Mouse (Mus musculus) erythroblast, adult 5-6 weeks (primary cell): Measurements from ENCODE around the gene BC049352. TPM values are rescaled to one million over a fixed set of nuclear protein-coding genes. Genes with fewer than 3 reads are reported as not detected.

Source experiments
- ATAC-seq: replicated peaks from 2 replicates; pipeline ENCODE4 v1.8.0; 2016; ENCODE audit warnings: moderate number of reproducible peaks, mild to moderate bottlenecking, moderate TSS enrichment, inconsistent platforms; ENCODE audit not compliant: poor library complexity, low FRiP score, severe bottlenecking
- total RNA-seq, 2 experiments: library from RNA; stranded (forward) in 1 of 2; stranded (reverse) in 1 of 2; fragments of 150-400 nt in 1 of 2; fragments of 200-764, 138-1000 nt in 1 of 2; gene quantifications; 2 replicates each; pipeline versions ENCODE4 v1.2.3 to v1.2.4; 2015 to 2017; ENCODE audit warnings: low replicate concordance in 2 of 2

BC049352 gene
- total RNA-seq, 2 experiments from 2014 or later: not detected

DNA sequence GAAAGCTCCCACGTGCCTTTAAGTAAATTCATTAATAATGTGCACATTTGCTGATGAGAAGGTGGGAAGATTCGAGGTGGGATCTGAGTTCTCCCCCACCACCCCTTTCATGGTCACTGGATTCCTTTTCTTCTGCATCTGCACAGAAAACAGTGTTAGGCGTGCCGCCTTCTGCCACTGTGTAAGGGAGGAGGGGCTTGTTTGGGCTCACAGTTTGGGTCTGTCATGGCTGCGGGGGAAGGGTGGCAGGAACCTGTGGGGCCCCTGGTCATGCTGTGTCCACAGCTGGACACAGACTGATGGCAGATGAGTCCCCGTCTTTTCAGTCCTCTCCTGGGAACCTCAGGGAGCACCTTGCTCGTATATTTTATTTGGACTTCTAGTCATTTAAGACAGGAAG is 54.9 kb downstream of the BC049352 start:
- no peak for ATAC-seq

GRCm38 (mm10) chr9:45241397-45241796 is 59.6 kb downstream of the BC049352 start:
- no peak for ATAC-seq

GRCm38 (mm10) chr9:45245432-45245831 is 63.6 kb downstream of the BC049352 start:
- ATAC-seq: no peak

DNA sequence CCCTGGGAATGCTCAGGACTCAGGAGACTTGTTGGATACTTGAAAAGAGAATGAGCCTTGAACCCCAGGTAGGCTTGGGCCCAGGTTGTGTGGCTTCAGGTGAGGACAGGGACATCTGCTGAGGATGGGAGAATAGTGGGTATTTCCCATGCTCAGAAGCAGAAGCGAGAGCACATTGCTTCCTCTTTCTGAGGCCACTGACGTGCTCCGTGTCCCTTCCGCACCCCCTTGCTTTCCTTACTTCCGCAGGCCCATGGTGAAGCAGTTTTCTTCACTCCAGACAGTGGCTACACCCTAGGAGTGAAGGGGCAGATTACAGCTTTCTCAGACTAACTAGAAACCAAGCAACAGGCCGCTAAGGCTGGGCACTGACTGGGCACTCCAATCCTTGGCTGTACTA is 64.3 kb downstream of the BC049352 start:
- no peak for ATAC-seq

- no peak for ATAC-seq
Measured at GRCm38 (mm10) chr9:45247536-45247935, 65.7 kb downstream of the BC049352 start.

DNA sequence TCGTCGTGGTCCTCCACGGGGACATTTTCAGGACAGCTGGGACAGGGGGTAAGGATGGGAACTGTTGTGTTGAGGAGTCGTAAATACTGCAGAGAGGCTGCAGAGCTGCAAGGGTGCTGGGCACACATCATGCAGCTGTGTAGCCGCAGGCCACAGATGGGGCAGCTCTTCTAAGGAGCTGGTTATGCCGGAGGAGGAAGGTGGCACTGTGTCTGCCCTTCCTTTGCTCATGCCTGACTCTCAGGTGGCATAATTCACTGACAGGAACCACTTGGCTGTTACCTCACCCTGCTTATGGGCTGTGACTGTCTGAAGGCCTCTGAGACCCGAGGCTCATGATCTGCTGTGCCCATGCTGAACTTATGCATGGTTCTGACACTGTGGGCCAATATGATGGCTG is 68.5 kb downstream of the BC049352 start:
- ATAC-seq: no peak

GRCm38 (mm10) chr9:45251281-45251680 is 69.5 kb downstream of the BC049352 start:
- no peak for ATAC-seq

DNA sequence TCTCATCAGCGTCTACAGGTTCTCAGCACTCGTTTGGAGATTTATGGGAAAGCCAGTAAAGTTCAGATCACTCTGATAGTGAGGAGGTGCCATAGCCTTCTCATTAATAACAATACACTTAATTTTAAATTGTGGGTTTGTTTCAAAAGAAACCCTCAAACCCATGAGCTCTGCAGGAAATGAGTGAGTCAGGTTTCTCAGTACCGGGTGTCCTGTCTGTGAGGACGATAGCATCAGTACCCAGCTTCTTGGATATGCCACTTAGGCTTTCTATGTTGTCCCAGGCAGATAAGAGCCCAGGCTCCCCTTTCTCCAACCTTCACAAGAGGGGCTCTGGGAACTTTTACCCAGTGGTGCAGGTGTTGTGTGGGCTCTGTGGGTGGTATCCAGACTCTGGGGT is 70.2 kb downstream of the BC049352 start:
- no peak for ATAC-seq

DNA sequence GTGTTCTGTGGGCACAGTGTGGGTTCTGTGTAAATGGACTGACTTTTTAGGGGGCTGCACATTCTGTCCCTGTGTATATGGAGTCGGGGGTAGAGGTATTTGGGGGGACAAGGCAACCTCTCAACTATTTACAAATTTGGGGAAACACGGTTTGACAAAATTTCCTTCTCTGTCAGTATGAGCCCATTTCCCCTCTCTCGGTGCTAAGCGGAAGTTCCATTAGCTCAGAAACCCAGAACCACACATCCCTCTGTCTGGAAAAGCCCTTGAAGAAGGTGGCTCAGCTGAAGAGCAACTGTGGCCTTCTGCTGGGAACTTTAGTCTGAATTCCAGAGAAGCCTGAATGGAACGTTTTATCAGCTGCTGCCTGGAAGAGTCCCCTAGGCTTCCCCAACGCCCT is 70.6 kb downstream of the BC049352 start:
- no peak for ATAC-seq

GRCm38 (mm10) chr9:45254021-45254420 is 72.2 kb downstream of the BC049352 start:
- ATAC-seq: no peak

DNA sequence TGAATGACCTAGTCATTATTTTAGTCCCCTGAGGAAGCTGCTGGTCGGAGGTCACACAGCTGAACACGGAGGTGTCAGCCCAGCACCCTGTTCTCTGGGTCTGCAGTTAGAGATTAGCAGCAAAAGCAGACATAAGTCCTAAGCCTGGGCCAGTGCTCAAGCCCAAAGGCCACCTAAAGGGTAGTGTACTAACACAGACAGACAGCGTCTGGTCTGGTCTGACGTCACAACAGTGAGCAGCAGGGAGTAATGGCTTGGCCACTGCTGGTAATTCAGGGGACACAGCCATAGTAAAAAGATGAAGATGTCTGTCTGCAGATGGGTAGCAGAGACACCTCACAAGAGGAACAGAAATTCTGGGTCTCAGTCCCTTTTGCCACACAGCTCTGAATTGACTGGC is 72.8 kb downstream of the BC049352 start:
- no peak for ATAC-seq

DNA sequence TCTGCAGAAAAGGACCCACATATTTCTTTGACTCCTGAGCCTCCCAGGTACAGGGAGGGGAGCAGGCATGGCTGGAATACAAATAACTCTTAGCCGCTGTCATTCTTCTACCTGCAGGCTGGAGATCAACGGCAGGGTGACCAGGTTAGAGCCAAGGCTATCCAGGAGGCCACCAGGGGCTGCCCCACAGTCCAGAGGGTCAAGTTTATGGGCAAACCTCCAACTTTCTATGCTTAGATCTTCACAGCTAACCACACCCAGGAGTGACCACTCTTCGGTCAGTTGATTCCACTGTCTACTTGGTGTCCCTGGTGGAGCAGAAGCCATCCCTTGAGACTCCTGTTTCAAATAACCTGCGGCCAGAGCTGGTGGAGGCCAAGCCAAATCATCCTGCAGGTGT is 73.6 kb downstream of the BC049352 start:
- ATAC-seq: no peak

DNA sequence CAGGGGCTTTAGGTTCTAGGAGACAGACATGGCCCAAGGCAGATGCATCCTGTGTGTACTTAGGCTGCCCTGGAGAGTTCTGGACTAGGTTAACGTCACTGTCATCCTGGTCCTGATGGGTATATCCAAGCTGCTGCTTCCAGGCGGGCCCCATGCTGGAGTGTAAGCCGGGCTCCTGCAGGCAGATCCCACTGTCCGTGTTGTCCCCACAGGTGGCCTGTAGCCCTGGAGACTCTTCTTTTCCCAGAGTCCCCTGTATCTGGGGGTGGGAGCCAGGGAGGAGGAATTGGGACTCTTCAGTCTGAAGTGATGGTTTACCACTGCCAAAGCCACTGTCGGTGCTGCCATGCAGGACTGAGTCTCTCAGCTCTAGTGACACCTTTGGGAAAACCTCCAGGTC is 74.2 kb downstream of the BC049352 start:
- ATAC-seq: no peak

DNA sequence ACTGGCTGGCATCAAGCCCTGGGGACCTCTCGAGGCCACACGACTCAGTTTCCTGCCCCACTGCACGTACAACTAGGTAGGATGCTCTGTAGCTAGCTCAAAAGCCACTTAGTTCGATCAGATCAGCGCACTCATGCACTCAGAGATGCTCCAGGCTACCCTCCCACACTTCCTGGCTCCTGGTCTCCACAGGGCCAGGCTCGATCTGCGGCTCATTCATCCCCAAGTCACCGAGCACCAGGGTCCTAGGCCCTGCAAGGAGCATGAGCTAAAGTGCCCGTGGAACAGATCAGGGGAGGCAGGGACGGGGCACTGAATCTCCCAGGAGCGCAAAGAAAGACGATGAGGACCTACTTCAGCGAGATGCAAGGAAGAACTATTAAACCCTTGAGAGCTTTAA is 77.3 kb downstream of the BC049352 start:
- ATAC-seq: no peak

GRCm38 (mm10) chr9:45261466-45261865 is 79.7 kb downstream of the BC049352 start:
- ATAC-seq: 0 out of 2 replicates have a peak, but pooled peaks have one; percentile 46

DNA sequence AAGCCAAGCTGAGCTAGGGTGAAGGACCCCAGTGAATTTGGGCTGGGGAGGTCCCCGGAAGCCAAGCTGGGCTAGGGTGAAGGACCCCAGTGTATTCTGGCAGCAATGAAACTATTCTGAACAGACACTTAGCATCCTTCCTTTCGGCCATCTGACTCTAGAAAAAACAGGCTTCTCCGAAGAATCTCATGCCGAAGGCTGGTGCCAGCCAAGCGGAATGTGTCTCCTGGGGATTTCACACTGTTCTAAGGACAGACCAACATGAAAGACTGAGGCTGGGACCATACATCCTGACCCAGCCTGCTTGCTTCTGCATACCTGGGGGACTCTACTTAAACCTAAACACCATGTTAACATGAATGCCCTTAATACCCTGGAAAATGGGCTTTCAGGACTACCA is 80.1 kb downstream of the BC049352 start:
- no peak for ATAC-seq

- no peak for ATAC-seq
Measured at GRCm38 (mm10) chr9:45267099-45267498, 85.3 kb downstream of the BC049352 start.

DNA sequence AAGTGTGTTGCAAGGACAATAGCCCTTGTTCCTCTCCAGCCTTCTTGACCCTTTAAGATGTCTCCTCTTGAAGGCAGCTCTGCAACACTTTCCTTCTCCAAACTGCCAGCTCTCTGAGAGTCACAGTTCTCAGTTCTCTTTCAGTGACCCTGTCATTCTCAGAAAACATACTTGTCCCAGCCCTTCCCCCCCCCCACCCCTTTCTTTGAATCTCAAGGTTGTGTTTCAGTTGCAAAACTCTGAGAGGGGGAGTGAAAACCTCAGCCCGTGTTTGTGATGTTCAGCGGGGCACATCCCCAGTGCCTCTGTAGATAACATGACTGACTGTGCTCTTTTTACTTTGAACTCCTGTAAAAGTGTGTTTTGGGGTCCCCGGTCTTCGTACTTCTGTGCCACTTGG is 86.3 kb downstream of the BC049352 start:
- ATAC-seq: no peak

- ATAC-seq: no peak
Measured at GRCm38 (mm10) chr9:45268597-45269325, 87.0 kb downstream of the BC049352 start, which contains the start of gene Il10ra. Gene Il10ra (minus strand): TSS chr9:45269149.

DNA sequence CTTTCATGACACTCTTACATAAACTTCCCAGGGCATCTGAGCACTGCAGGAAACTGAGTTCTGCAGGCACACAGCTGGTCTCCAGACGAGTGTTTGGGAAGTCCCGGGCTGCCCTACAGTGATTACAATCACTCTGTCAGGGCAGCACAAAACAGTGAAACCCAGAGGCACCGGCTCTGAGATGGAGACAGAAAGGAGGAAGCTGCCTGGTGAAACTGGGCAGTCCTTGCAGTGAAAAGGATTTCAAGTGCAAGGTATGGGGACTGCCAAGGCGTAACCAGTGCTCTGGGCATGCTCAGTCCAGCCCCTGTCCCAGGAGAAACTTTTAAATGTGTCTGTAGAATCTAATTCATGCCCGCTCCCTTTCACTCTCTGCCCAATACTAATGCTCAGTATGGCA is 90.4 kb downstream of the BC049352 start:
- ATAC-seq: no peak

GRCm38 (mm10) chr9:45274218-45274617 is 92.4 kb downstream of the BC049352 start:
- ATAC-seq: no peak

- ATAC-seq: no peak
Measured at GRCm38 (mm10) chr9:45274635-45275034, 92.8 kb downstream of the BC049352 start.
